Mouse (Mus musculus) liver, embryonic 14.5 days (tissue): Measurements from ENCODE around the gene Cr1l.

Experiments used
- CTCF ChIP-seq: IDR thresholded peaks from 2 replicates; pipeline ENCODE4 v1.5.1; 2016; ENCODE audit warnings: antibody characterized with exemption, low read depth, control low read depth
- EP300 ChIP-seq: IDR thresholded peaks from 2 replicates; pipeline ENCODE4 v1.6.1; 2016; ENCODE audit warnings: antibody characterized with exemption, low read depth

GRCm38 (mm10) chr1:195098004-195098403 is 33.4 kb downstream of the Cr1l start:
- TF ChIP-seq CTCF (no peak), EP300 (no peak)
